Mouse (Mus musculus) liver, embryonic 11.5 days (tissue): ENCODE results near the gene Tmem44. TPM values are rescaled to one million over a fixed set of nuclear protein-coding genes. Genes with fewer than 3 reads are reported as not detected.
"Not testable (repeated sequence)": the region's sequence is repeated elsewhere in the genome, so short reads cannot be mapped to it uniquely, and the experiment has no call there.

Source experiments
- ATAC-seq: fragments of 200-750 bp; cut with Nextera tagmentation; replicated peaks from 2 replicates; pipeline ENCODE4 v1.8.0; 2017; ENCODE audit warnings: moderate number of reproducible peaks, mild to moderate bottlenecking, moderate TSS enrichment, moderate library complexity; ENCODE audit not compliant: low FRiP score
- DNase-seq: peaks from one replicate; pipeline ENCODE4 v3.0.0-alpha.2; 2017; ENCODE audit warnings: low spot score
- H3K27ac ChIP-seq: fragments of 300-500 bp; sonication (generic); 2 replicates; pipeline ENCODE4 v1.5.1; 2014; ENCODE audit warnings: mild to moderate bottlenecking, low read depth, low read length, control low read depth
- H3K27me3 ChIP-seq: fragments of 300-500 bp; sonication (generic); replicated peaks from 2 replicates; pipeline ENCODE4 v1.6.1; 2014; ENCODE audit warnings: low read length, mixed read lengths; ENCODE audit not compliant: control insufficient read depth, insufficient read depth
- H3K36me3 ChIP-seq: fragments of 300-500 bp; sonication (generic); 2 replicates; pipeline ENCODE4 v1.6.1; 2014; ENCODE audit warnings: mild to moderate bottlenecking, low read length, moderate library complexity, mixed read lengths; ENCODE audit not compliant: control insufficient read depth, insufficient read depth
- H3K4me1 ChIP-seq: fragments of 300-500 bp; sonication (generic); replicated peaks from 2 replicates; pipeline ENCODE4 v1.6.1; 2014; ENCODE audit warnings: low read length, mixed read lengths; ENCODE audit not compliant: control insufficient read depth, insufficient read depth
- H3K4me2 ChIP-seq: fragments of 300-500 bp; sonication (generic); 2 replicates; pipeline ENCODE4 v1.6.1; 2014; ENCODE audit warnings: mild to moderate bottlenecking, control low read depth, moderate library complexity
- H3K4me3 ChIP-seq: fragments of 300-500 bp; sonication (generic); 2 replicates; pipeline ENCODE4 v1.5.1; 2014; ENCODE audit warnings: low read depth, low read length, control low read depth
- H3K9ac ChIP-seq: fragments of 300-500 bp; sonication (generic); 2 replicates; pipeline ENCODE4 v1.6.1; 2014; ENCODE audit warnings: low read depth, low read length, control low read depth
- H3K9me3 ChIP-seq: fragments of 300-500 bp; sonication (generic); 2 replicates; pipeline ENCODE4 v1.6.1; 2016; ENCODE audit warnings: low read length, inconsistent platforms, mixed read lengths; ENCODE audit not compliant: control insufficient read depth
- WGBS: fragments of 180-500 bp; shearing (Covaris S2); extraction: QIAGEN DNeasy Blood & Tissue Kit; methylation state at CpG from one replicate; pipeline ENCODE4 v1.1.7; 2014; 5-methylcytosine and 5-hydroxymethylcytosine counted together
- polyA plus RNA-seq: library from polyadenylated mRNA; unstranded; fragments of >200 nt; fragmentation: Nextera tagmentation; extraction: Ambion mirVana; gene quantifications from 2 replicates; pipeline ENCODE4 v1.2.1, GENCODE M21; 2014

Gene Tmem44
- polyA plus RNA-seq, 1 experiment from 2014 or later: 3.5 TPM

- H3K4me2 ChIP-seq: no peak overlapping the region
- peaks cover 3% of the 10 kb centered on the region; the same call in 1 of the 2 replicates for H3K9me3 ChIP-seq
- no peak overlapping the region for H3K27ac ChIP-seq
- 72% methylated on average over 6 of the region's 6 CpGs for WGBS
- ATAC-seq (no peak), DNase-seq (no peak)
- no peaks in the 10 kb centered on the region for H3K36me3 ChIP-seq
- H3K4me1 ChIP-seq: no peaks in the 10 kb centered on the region
- no peak overlapping the region for H3K9ac ChIP-seq
- H3K27me3 ChIP-seq: no peaks in the 10 kb centered on the region
- H3K4me3 ChIP-seq: no peak overlapping the region
These were observed 81.7 kb downstream of the Tmem44 start for GRCm38 (mm10) chr16:30468944-30469343.

- H3K36me3 ChIP-seq: no peaks in the 10 kb centered on the region
- no peak for DNase-seq
- H3K9me3 ChIP-seq: peaks cover 9% of the 10 kb centered on the region; the same call in 1 of the 2 replicates
- no peaks in the 10 kb centered on the region for H3K27me3 ChIP-seq
- H3K27ac ChIP-seq: no peak overlapping the region
- H3K4me2 ChIP-seq: no peak overlapping the region
- H3K4me3 ChIP-seq: no peak overlapping the region
- WGBS: 48% methylated on average over 5 of the region's 5 CpGs
- no peaks in the 10 kb centered on the region for H3K4me1 ChIP-seq
- no peak overlapping the region for H3K9ac ChIP-seq
- no peak for ATAC-seq
These were observed 84.9 kb downstream of the Tmem44 start for GRCm38 (mm10) chr16:30465680-30466298.

GRCm38 (mm10) chr16:30464742-30465141 lies 85.9 kb downstream of the Tmem44 start:
- H3K4me2 ChIP-seq, ATAC-seq, DNase-seq, H3K36me3 ChIP-seq, H3K4me1 ChIP-seq, H3K9me3 ChIP-seq, H3K9ac ChIP-seq, H3K27me3 ChIP-seq, H3K27ac ChIP-seq, H3K4me3 ChIP-seq: not testable (repeated sequence)
- 83% methylated on average over 3 of the region's 3 CpGs for WGBS

Other genes starting within 250 kb of the Tmem44 start
- gene Gp5, start 240.1 kb downstream of the Tmem44 start, polyA plus RNA-seq: 31.1 and 37.5 TPM in 2 replicates
- gene Atp13a3, start 144.9 kb downstream of the Tmem44 start, polyA plus RNA-seq: 22.6 and 23.0 TPM in 2 replicates
- 81.0 and 82.2 TPM in 2 replicates for gene Lsg1, start 36.8 kb upstream of the Tmem44 start, polyA plus RNA-seq
- gene Fam43a, start 48.9 kb upstream of the Tmem44 start, polyA plus RNA-seq: 6.2 and 7.2 TPM in 2 replicates